Mouse (Mus musculus) ES-Bruce4 (cell line): ENCODE measurements at regions not wholly inside any gene's neighbourhood (a gene's known extent, or its start where the extent isn't known, plus 50 kb on each side); places are given as distances from the start of the nearest gene placed in this dataset.

Experiments
- H3K27ac ChIP-seq: 2 replicates; pipeline ENCODE4 v1.5.1; 2012; ENCODE audit warnings: low read length, inconsistent platforms; ENCODE audit not compliant: insufficient read depth
- H3K27me3 ChIP-seq: 2 replicates; pipeline ENCODE4 v1.6.1; 2012; ENCODE audit warnings: mild to moderate bottlenecking, low read length, inconsistent platforms; ENCODE audit not compliant: control insufficient read depth, poor library complexity, insufficient read depth, severe bottlenecking
- H3K36me3 ChIP-seq: 2 replicates; pipeline ENCODE4 v1.6.1; 2012; ENCODE audit warnings: inconsistent platforms, mild to moderate bottlenecking, low read length, moderate library complexity; ENCODE audit not compliant: control insufficient read depth, poor library complexity, insufficient read depth, severe bottlenecking
- H3K4me1 ChIP-seq: one replicate; pipeline ENCODE4 v1.8.1; 2011; ENCODE audit warnings: low read length; ENCODE audit not compliant: control insufficient read depth, insufficient read depth
- H3K4me3 ChIP-seq: 2 replicates; pipeline ENCODE4 v1.5.1; 2011; ENCODE audit warnings: low read depth, mild to moderate bottlenecking, low read length
- H3K9ac ChIP-seq: 2 replicates; pipeline ENCODE4 v1.6.1; 2012; ENCODE audit warnings: low read depth, mild to moderate bottlenecking, inconsistent platforms; ENCODE audit not compliant: poor library complexity, severe bottlenecking
- H3K9me3 ChIP-seq: replicated peaks from 2 replicates; pipeline ENCODE4 v1.6.1; 2012; ENCODE audit warnings: mild to moderate bottlenecking, low read length, inconsistent platforms; ENCODE audit not compliant: control insufficient read depth, poor library complexity, insufficient read depth, severe bottlenecking
- CTCF ChIP-seq: IDR thresholded peaks from one replicate; pipeline ENCODE4 v1.8.1; 2011; ENCODE audit warnings: low read depth, low read length
- EP300 ChIP-seq: IDR thresholded peaks from 2 replicates; pipeline ENCODE4 v1.6.1; 2011; ENCODE audit warnings: low read depth, low read length; ENCODE audit not compliant: insufficient read depth
- POLR2A ChIP-seq: IDR thresholded peaks from one replicate; pipeline ENCODE4 v1.8.1; 2011; ENCODE audit warnings: low read length; ENCODE audit not compliant: insufficient read depth

DNA sequence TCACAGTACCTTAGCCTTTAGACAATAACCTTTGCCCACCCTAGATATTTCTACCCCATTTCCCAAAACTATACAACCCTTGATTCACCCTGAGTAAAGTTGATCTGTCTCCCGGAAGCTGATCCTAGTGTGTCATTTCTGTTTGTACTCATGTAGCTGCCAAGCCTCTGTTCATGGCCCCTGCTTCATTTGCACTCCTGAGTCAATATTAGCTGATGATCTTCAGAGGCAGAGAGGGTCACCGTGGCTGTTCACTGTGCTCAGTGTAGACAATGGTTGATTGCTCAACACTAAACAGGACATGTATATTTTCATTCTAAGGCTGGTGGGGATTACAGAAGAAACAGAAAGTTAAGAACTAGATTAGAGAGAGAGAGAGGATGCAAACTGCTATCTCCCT lies 250.4 kb downstream of the Rassf9 start:
- no peak overlapping the region for H3K27ac ChIP-seq
- H3K4me1 ChIP-seq, result no peaks in the 10 kb centered on the region
- no peaks in the 10 kb centered on the region for H3K36me3 ChIP-seq
- H3K9ac ChIP-seq, result no peak overlapping the region
- H3K27me3 ChIP-seq, result no peaks in the 10 kb centered on the region
- TF ChIP-seq EP300 (no peak), CTCF (no peak), POLR2A (no peak)
- H3K4me3 ChIP-seq, result no peak overlapping the region
- H3K9me3 ChIP-seq, result no peaks in the 10 kb centered on the region

DNA sequence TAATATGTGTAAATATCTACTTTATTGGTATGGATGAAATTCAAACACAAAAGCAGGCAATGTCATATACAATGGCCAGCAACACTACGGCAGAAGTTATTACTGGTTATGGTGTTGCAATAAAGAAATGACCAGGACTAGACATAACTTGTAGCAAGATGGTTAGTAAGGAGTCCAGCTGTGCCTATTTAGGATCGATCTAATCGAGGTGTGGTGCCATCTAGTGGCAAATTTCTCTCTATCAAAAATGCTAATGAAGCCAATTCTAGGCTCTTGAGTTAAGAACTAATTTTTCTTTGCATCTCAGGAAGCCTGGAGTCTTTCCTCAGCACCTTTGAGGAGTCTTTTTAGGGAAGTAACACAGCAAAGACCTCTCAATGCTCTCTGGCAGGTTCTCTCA lies 223.2 kb downstream of the Rassf9 start:
- Histone ChIP-seq H3K9ac (no peak overlapping the region), H3K4me3 (no peak overlapping the region), H3K9me3 (no peaks in the 10 kb centered on the region), H3K27ac (no peak overlapping the region), H3K36me3 (no peaks in the 10 kb centered on the region), H3K27me3 (no peaks in the 10 kb centered on the region), H3K4me1 (no peaks in the 10 kb centered on the region)
- no peak for TF ChIP-seq POLR2A
- TF ChIP-seq CTCF, result no peak
- TF ChIP-seq EP300, result no peak

DNA sequence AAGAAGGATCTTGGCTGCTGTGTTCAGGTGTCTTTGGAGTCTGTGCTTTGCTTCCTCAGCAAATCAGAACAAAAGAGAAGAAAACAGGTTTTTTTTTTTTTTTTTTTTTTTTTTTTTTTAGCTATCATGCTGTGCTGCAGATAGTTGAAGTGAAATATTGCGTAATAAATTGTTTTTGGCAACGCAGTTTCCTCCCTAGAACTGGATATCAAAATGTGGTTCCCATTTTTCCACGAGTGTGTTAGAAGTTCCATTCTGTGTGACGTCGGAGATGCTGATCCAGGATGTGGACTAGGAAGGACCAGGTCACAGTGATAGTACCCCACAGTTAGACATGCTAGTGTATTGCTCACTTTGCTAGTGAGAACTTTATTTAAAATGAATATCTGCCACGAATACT lies 220.4 kb downstream of the Rassf9 start:
- no peak overlapping the region for H3K4me3 ChIP-seq
- H3K27ac ChIP-seq, result no peak overlapping the region
- H3K27me3 ChIP-seq, result no peaks in the 10 kb centered on the region
- no peak overlapping the region for H3K9ac ChIP-seq
- H3K4me1 ChIP-seq, result no peaks in the 10 kb centered on the region
- TF ChIP-seq POLR2A (no peak), CTCF (no peak), EP300 (no peak)
- H3K36me3 ChIP-seq, result no peaks in the 10 kb centered on the region
- no peaks in the 10 kb centered on the region for H3K9me3 ChIP-seq

DNA sequence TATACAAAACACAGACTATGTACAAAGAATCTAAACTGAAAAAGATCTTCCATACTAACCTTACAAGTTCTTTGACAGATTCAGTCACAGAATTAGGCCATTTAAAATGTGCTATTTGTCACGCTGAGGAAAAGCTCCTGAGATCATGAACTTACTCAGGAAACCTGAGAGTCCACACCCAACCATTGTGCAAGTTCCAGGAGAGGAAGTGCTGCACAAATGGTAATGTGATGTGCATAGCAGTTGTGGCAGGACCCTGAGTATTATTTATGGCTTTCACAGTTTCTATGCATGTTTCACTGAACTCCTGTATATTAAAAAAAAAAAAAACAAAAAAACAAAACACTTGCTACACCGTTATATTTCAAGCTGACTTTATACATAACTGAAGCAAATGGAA lies 200.2 kb downstream of the Rassf9 start:
- no peak for TF ChIP-seq EP300
- TF ChIP-seq POLR2A, result no peak
- TF ChIP-seq CTCF, result no peak
- Histone ChIP-seq H3K4me3 (no peak overlapping the region), H3K27ac (no peak overlapping the region), H3K9me3 (no peaks in the 10 kb centered on the region), H3K9ac (no peak overlapping the region), H3K4me1 (no peaks in the 10 kb centered on the region), H3K27me3 (no peaks in the 10 kb centered on the region), H3K36me3 (no peaks in the 10 kb centered on the region)

DNA sequence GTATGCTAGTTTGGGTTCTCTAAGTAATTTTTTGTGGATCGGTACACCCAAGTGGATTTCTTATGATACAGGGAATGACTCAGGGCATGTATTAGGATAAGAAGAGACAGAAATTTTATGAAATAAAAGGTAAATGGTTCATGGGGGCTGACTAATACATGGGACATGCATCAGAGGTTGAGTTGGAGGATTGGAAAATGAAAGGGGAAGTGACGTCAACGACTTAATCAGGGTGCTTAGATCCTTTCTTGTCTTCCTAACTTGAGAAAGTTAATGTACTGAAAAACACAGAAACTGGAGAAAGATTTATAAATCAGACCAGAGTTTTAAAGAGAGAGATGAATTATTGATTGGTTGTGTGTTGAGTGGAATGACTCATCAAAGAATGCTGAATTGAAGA lies 193.8 kb downstream of the Rassf9 start:
- TF ChIP-seq EP300 (no peak), CTCF (no peak), POLR2A (no peak)

DNA sequence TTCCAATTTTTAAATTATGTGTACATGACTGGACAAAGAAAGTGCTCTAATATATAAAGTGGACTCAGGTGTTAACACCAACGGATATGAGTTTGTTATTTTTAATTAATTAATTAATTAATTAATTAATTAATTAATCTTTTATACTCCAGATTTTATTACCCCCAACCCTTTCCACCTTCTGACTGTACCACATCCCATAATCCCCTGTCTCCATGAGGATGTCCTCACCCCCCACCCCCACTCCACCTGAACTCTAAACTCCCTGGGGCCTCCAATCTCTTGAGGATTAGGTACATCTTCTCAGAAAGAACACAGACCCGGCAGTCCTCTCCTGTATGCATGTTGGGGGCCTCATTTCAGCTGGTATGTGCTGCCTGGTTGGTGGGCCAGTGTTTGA lies 182.8 kb downstream of the Rassf9 start:
- TF ChIP-seq CTCF (no peak), EP300 (no peak), POLR2A (no peak)

More for the DNA sequence above, 193.8 kb downstream of the Rassf9 start:
- Histone ChIP-seq H3K36me3 (no peaks in the 10 kb centered on the region), H3K27me3 (no peaks in the 10 kb centered on the region), H3K9me3 (no peaks in the 10 kb centered on the region), H3K9ac (no peak overlapping the region), H3K4me3 (no peak overlapping the region), H3K4me1 (no peaks in the 10 kb centered on the region), H3K27ac (no peak overlapping the region)

More for the DNA sequence above, 182.8 kb downstream of the Rassf9 start:
- Histone ChIP-seq H3K27me3 (no peaks in the 10 kb centered on the region), H3K27ac (no peak overlapping the region), H3K4me1 (no peaks in the 10 kb centered on the region), H3K9me3 (no peaks in the 10 kb centered on the region), H3K4me3 (no peak overlapping the region), H3K9ac (no peak overlapping the region), H3K36me3 (no peaks in the 10 kb centered on the region)
